Mouse (Mus musculus) heart, postnatal 25 days (tissue): ENCODE measurements around the gene Fam126a. TPM values are rescaled to one million over a fixed set of nuclear protein-coding genes. Genes with fewer than 3 reads are reported as not detected.

ENCODE experiments used
- DNase-seq: peaks from one replicate; pipeline ENCODE4 v3.0.0; 2022; ENCODE audit warnings: low spot score
- intact Hi-C: fragments of 180-260 bp; cut with DNase I; formaldehyde crosslinking; loops from one replicate; pipeline ENCODE4 v1.15.1; 2025
- total RNA-seq, 2 experiments: library from RNA; stranded (reverse); gene quantifications; 2 replicates each; pipeline ENCODE4 v1.2.3; 2021

Fam126a gene
- total RNA-seq, 2 experiments from 2014 or later: 35.8 to 42.9 TPM

DNA sequence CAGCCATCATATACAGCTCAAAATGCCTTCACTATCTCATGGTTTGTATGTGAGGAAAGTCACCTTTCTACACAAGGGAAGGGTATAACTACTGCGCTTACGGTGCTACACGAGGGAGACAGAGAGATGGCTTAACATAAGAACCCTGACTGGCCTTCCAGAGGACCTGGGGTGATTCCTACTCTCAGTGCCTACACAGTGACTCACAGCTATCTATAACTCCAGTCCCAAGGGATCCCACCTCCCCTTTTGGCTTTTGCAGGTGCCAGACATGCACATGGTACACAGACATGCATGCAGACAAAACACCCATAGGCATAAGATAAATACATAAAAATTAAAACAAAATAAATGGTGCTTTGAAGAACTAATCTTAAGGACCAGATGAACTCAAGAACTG, 35.6 kb downstream of the Fam126a start:
- intact Hi-C loops: no loop called here

DNA sequence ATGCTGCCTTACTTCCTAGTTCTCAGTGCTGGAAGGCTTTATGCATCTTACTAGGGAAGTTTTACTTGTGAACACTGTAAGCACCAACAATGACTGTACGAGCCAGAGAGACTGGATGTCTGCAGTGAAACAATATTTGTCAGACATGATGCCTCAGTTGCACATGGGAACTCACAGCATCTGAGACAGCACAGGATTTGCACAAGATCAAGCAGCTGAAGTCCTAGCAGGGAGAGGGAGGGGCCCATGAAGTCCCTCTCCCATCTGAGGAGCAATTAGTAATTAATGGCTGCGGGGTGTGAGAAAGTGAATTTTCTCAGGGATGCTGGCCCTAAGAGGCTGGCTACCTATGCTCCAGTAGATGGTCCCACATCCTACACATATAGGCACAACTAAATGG, 36.3 kb downstream of the Fam126a start:
- intact Hi-C loops: no loop called here
- DNase-seq: no peak

More for the DNA sequence above, 35.6 kb downstream of the Fam126a start:
- no peak for DNase-seq

DNA sequence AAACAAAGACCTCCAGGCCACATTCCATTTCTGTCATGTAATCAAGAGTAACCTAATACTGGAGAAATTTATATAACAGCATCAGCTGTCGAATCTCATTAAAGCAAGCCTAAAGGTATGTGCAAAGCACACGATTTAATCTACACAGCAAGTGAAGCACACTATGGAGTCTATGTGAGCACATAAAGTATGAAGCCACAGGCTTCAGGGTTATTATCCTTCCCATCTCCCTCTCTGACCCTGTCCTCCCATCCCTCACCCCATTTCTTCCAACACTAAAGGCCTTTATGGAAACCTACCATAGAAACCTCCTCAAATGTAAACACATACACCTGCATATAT, 37.0 kb downstream of the Fam126a start:
- intact Hi-C loops: no loop called here

DNA sequence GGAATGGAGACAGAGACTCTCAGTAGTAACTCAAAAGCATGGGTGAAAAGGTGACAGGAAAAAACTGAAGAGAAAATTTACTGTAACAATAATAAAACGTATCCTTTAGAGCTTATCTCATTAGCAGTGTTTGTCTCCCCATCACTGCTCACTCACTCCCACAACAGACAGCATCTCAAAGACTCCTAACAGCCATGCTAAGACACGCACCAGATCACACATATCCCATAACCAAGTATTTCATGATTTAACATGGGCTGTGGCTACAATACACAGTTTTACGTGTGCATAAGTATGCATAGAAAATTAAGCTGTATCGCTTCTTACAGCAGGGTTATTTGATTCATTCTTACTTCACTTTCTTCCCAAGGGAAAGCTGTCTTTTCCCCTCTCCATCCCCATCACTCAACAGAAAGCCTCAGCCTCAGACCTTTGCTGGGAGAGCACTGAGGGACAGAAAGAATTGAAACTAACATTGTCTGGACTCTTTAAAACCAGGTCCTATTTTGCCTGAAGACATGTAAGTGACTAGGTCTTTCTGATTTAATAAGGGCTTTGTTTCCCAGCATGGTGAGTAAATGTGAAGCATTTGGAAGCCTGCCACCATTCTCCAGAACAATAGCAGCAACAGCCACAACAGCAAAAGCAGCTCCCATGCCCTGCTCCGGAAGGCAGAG, 37.5 kb downstream of the Fam126a start:
- peak; percentile 43 for DNase-seq
- intact Hi-C loops: no loop called here

More for the DNA sequence above, 37.0 kb downstream of the Fam126a start:
- no peak for DNase-seq

DNA sequence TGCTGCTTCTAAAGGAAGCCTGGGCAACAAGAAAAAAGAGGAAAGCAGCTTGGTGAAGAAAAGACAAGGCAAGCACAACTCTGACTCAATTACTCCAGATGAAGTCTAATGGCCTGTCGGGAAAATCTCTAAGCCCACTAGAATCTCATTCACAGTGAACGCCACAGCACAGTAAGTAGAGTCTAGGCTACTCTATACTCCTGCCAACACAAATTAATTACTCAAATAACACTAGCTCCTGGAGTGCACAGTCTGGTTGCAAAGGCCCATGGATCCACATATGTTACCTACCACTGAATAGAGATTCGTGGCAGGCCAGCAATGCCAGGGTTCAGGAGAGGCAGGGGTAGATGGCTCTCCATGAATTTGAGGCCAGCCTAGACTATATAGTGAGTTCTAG, 40.5 kb downstream of the Fam126a start:
- intact Hi-C loops: no loop called here
- DNase-seq: no peak

DNA sequence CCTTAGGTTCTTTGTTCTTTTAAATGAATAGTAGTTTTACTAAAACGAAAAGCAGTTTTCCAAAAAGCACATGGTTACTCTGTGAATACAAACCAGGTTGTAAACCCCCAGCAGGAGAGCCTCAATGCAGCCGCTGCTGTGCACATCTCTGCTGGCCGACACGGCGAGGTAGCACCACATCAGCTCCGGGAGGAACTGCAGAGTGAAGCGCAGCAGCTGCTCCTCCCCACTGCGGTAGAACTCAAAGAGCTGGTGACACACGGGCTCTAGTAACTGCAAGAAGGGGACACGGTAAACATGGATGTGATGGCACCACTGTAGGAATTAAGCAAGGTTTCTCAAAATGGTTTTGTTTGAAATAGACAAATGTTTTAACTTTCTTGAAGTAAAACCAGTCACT, 42.7 kb downstream of the Fam126a start:
- no peak for DNase-seq
- intact Hi-C loops: no loop called here

DNA sequence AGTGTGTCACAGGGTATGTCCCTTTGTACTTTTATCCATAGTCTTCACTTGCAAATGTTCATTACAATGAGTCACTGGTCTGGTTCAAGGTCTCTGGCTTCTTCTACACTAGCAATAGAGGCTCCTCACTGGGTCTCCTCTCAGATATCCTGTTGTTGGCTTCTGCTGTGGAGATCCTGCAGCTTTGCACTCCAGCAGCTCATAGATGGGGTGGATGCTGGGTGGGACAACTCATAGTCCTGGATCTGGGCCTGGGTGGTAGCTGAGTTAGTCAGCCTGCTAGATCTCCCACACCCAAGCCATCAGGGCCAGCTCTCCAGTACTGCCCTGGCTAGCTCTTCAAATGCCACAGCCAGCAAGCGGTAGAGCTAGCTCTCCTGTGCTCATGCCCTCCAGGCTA, 48.4 kb downstream of the Fam126a start:
- DNase-seq: no peak

DNA sequence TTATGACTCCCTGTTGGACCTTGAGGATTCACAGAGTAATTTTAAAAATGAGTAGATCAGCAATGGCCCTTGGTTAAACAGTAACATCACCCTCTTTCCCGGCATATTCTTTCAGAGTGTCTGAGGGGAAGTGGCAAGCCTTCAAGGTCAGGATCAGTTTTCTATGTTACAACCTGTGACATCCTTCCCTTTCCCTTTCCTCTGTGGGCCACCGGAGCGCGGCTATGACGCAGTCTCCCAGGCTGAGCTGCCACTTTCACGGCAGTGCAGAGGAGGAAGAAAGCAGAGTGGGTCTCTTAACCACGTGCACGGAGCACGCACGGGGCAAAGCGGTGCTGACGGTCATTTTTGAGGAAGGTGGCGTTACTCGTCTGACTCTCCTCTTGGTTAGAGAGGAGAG, 52.0 kb downstream of the Fam126a start:
- no peak for DNase-seq
- intact Hi-C loops: loop anchor here (5.0 kb wide), 2 partner anchors 49 to 99 kb away; no protein-coding TSS in a partner anchor

More for the DNA sequence above, 48.4 kb downstream of the Fam126a start:
- intact Hi-C loops: no loop called here

DNA sequence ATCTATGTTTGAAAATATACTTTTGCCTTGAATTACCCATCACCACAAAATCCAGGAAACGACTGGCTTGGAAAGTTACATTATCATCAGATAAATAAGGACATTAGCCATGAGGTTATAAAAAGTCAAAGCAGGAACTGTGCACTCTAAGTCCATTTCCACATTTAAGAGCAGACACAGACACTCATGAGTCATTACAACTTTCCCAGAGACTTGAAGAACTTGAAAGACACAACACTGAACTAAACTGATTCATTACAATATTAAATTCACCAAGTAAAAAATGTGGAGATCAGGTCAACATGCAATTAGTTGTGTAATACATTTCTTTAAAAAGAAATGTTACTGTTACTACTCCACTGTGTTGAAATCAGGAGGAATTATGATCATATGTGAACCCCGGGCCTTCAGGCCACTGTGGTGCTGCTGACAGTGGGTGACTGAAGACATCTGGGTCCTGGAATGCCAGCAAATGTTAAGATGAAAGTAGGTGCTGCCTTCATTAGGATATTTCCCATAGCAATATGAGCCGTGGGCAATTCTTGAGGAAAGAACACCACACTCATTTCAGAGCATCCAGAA, 55.4 kb downstream of the Fam126a start:
- intact Hi-C loops: loop anchor here (5.0 kb wide), 2 partner anchors 52 to 102 kb away; no protein-coding TSS in a partner anchor
- no peak for DNase-seq

DNA sequence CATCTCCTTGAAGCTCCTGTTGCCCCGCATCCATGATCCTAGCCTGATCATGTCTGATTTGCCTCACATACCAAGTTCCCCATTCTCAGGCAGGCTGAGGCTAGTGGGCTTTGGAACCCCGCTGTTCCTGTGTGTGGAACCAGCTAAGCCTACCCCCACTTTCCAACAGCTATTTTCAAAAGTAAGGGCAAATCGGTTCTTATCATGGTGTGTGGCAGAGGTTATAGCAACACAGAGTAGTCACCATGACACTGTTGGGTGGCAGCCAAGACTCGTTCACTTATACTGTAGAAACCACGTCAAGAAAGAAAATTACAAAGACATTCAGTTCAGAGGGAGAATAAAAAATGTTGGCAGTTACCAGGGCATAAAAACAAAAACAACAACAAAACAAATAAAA, 62.8 kb downstream of the Fam126a start:
- DNase-seq: no peak

DNA sequence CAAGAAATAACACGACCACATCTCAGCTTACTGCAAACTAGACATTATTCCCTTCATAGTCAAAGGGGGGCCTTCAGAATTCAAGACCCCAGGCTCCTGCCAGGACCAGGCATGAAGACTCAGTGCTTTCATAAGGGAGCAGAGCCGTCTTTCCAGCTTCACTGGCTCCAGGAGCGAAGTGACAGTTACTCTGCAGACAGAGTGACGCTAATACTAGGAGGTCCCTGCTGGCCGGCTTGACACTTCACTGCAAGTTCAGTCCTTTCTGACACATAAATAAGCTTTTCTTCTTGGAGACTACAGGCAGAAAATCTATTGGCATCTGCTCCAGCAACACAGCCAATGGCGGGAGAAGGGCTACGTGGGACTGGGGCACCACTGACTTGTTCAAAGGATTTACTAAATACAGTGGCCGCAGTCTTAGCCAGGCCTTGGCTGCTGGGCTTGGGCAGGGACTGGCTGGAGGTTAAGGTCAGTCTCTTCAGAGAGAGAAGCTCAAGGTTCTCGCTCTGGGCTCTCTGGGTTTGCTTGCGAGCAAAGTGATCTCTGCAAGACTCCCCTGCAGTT, 65.8 kb downstream of the Fam126a start:
- intact Hi-C loops: no loop called here
- DNase-seq: no peak

More for the DNA sequence above, 62.8 kb downstream of the Fam126a start:
- intact Hi-C loops: no loop called here

DNA sequence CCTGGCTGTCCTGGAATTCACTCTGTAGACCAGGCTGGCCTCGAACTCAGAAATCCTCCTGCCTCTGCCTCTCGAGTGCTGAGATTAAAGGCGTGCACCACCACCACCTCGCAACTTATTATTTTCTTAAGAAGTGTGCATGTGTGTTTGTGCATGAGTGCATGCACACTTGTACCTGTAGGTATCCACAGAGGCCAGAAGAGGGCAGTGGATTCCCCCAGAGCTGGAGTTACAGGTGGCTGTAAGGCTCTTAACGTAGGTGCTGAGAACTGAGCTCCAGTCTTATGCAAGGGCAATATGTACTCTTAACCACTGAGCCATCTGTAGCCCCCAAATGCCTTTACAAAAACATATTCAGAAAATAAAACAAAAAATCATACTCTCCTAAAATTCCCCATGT, 77.4 kb downstream of the Fam126a start:
- DNase-seq: no peak
- intact Hi-C loops: no loop called here

DNA sequence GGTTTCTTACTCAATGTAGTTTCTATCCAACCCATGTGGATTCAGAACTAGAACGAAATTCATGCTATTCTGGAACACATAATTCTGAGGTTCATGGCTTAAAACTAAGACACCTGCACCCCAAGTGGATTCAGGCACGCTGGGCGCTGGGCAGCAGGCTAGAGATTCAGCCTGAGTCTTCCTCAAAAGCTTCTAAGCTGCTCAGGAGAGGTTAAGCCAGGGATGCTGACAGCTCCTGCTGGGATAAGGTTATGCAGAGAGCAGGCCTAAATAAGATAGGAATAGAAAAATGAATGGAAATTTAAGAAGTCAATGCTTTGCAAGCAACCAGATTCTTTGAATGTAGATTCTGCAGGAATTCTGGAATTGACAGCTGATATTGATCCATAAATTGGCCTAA, 82.4 kb downstream of the Fam126a start:
- no peak for DNase-seq
- intact Hi-C loops: no loop called here

DNA sequence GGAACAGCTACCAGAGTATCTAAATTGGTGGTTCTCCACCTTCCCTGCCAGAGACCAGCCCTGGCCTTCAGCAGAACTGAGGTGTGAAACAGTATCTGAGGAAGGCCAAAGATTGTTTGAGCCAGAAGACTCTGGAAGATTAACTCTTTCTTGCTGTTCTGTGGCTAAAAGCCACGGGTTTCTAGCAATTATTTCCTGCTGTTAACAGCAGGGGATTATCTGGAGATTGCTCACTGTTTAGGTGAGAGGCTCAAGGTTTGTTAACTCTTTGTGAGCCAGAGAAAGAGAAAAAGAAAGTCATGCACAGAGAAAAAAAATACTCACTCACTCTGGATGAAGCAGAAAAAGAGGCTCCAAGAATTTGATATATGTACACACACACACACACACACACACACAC, 85.4 kb downstream of the Fam126a start:
- intact Hi-C loops: no loop called here
- no peak for DNase-seq

DNA sequence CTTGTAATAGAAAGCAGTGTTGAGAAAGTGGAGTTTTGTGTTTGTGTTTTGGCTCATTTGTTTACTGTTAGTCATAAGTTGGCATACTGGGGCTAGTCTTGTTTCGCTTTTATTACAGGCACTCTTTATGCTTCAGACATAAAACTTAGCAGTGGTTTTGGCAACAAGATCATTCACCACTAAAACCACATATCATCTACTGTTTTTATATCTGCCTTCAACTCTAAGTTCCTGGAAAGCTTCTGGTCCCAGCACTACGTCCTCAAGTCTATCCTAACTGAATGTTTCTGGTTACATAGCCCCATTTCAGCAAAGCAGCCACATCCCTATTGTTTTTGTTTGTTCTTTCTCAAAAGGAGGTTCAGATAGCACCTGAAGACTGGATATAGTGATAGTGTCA, 87.0 kb downstream of the Fam126a start:
- intact Hi-C loops: no loop called here
- no peak for DNase-seq

DNA sequence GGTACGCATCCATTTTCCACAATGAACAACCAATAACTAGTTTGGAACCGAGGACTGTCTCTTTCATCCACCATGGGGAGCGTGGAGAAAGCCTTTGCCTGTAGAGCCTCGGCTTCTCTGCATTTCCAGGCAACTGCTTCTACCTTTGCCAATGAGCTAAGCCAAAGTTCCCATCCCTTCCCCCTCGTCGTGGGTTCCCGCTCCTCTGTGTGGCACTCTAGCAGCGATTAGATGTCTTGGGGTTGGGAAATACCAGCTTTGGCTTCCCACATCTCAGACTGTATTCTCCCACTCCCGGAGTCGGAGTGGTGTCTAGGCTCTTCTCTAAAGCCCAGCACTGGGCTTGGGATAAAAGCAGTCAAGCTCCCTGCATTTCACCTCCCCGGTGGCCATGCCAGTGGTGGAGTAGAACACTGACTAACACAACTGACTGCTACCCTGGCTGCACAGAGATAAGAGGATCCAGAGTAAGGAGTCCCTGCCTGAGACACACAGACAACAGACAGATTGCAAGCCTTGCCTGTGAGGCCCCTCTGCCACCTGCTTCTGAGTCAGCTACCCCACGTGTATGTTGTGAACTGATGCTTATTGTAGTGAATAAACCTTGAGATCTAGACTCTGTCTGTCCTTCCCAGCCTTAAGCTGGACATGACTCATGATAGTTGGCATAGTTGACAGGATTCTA, 106.9 kb downstream of the Fam126a start:
- no peak for DNase-seq
- intact Hi-C loops: no loop called here

DNA sequence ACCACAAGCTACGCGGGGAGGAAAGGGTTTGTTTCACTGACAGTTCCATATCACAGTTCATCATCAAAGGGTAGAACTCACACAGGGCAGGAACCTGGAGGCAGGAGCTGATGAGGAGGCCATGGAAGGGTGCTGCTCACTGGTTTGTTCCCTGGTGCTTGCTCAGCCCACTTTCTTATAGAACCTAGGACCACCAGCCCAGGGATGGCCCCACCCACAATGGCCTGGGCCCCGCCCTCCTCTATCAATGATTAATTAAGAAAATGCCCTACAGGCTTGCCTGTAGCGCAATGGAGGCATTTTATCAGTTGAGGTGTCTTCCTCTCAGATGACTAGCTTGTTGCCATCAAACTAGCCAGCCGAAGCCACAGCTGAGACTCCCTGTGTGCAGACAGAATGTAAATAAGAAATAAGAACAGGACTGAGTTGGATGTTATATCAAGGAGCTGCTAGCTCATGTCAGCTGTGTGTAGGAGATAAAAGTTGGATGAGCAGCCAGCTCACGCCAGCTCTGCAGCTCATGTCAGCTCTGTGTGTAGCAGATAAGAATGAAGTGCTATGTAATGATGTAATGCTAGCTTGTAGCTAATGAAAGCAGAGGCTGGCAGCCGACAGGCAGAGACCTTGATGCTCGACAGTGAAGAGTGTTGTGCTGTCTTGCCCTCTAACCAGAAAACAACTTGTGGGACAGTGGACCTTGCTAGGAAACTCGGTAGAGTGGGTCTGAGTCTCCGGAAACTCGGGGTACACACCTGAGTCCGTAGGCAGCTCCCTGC, 107.8 kb downstream of the Fam126a start:
- intact Hi-C loops: no loop called here
- DNase-seq: no peak

DNA sequence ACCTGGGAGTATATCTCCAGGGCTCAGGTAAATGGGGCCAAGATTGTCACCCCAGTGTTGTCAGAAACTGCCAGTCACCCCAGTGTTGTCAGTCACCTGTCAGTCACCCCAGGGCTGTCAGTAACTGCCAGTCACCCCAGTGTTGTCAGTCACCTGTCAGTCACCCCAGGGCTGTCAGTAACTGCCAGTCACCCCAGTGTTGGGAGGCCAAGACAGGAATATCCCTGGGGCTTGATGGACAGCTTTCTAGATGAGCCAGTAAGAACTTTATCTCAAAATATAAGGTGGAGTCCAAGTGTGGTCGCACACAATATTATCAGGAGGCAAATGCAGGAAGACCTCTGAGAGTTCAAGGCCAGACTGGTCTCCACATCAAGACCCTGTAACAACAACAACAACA, 109.2 kb downstream of the Fam126a start:
- intact Hi-C loops: no loop called here
- no peak for DNase-seq

DNA sequence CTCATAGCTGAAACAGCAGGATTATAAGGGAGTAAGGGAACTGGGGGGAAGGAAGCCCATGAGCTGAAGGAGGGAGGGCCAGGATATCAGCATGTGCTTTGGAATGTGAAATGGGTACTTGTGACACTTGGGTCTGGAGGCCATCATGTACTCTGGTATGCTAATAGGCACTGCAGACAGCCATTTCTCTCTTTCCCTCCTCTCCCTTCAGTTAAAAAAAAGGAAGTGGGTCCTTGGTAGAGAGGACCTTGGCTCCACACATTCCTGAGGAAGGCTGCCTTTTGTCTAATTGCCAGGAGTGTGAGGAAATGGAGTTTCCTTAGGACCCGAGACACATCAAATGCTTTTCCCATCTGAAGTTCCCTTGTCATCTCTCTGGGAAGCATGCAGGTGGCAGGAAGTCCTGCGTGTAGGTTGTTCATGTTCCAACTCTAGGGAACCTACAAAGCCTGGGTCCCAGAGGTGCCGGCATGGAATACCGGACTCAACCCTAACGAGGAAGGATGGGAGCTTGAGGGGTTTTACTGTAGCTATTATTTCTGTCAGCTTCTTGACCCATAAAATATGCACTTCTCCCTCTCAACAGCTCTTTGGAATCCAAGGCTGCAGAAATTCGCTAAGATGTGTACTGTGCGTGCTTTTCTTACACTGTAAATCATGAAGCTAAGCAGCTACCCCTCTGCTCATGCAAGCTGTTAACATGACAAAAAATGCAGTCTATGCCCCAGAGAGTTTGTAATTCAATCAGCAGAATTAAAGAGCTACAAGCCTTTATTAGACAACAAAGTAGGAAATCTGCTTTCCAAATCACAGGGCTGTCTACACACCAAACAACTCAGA, 110.4 kb downstream of the Fam126a start:
- intact Hi-C loops: no loop called here
- DNase-seq: no peak
